Mouse (Mus musculus) kidney, embryonic 15.5 days (tissue): ENCODE measurements around the gene Dpp7. TPM values are rescaled to one million over a fixed set of nuclear protein-coding genes. Genes with fewer than 3 reads are reported as not detected.

Experiments used
- ATAC-seq: fragments of 200-750 bp; cut with Nextera tagmentation; replicated peaks from 2 replicates; pipeline ENCODE4 v1.8.0; 2017; ENCODE audit warnings: moderate TSS enrichment; ENCODE audit not compliant: low FRiP score
- H3K27ac ChIP-seq: fragments of 300-500 bp; sonication (generic); 2 replicates; pipeline ENCODE4 v1.5.1; 2015; ENCODE audit warnings: mild to moderate bottlenecking, inconsistent platforms
- H3K27me3 ChIP-seq: fragments of 300-500 bp; sonication (generic); 2 replicates; pipeline ENCODE4 v1.6.1; 2015; ENCODE audit warnings: inconsistent platforms
- H3K36me3 ChIP-seq: fragments of 300-500 bp; sonication (generic); 2 replicates; pipeline ENCODE4 v1.6.1; 2015; ENCODE audit warnings: inconsistent platforms
- H3K4me1 ChIP-seq: fragments of 300-500 bp; sonication (generic); 2 replicates; pipeline ENCODE4 v1.6.1; 2015; ENCODE audit warnings: inconsistent platforms
- H3K4me2 ChIP-seq: fragments of 300-500 bp; sonication (generic); 2 replicates; pipeline ENCODE4 v1.6.1; 2015; ENCODE audit warnings: moderate library complexity, mild to moderate bottlenecking, inconsistent platforms
- H3K4me3 ChIP-seq: fragments of 300-500 bp; sonication (generic); replicated peaks from 2 replicates; pipeline ENCODE4 v1.5.1; 2015; ENCODE audit warnings: mild to moderate bottlenecking, inconsistent platforms
- H3K9ac ChIP-seq: fragments of 300-500 bp; sonication (generic); 2 replicates; pipeline ENCODE4 v1.6.1; 2015; ENCODE audit warnings: mild to moderate bottlenecking, inconsistent platforms
- H3K9me3 ChIP-seq: fragments of 300-500 bp; sonication (generic); replicated peaks from 2 replicates; pipeline ENCODE4 v1.6.1; 2016; ENCODE audit warnings: inconsistent platforms
- WGBS: fragments of 180-500 bp; shearing (Covaris S2); methylation state at CpG from one replicate; pipeline ENCODE4 v1.1.7; 2015; ENCODE audit warnings: mixed read lengths; 5-methylcytosine and 5-hydroxymethylcytosine counted together
- polyA plus RNA-seq: library from polyadenylated mRNA; unstranded; fragments of >200 nt; fragmentation: Nextera tagmentation; extraction: Ambion mirVana; gene quantifications from 2 replicates; pipeline ENCODE4 v1.2.1, GENCODE M21; 2015

The Dpp7 gene
- polyA plus RNA-seq, 1 experiment from 2014 or later: 23.4 TPM

GRCm38 (mm10) chr2:25303931-25304656 lies 52.1 kb downstream of the Dpp7 start:
- Histone ChIP-seq H3K4me3 (peak overlapping the region; percentile 46), H3K27ac (no peak overlapping the region), H3K9ac (no peak overlapping the region)

GRCm38 (mm10) chr2:25303452-25303851 lies 52.7 kb downstream of the Dpp7 start:
- Histone ChIP-seq H3K27ac (no peak overlapping the region), H3K4me3 (no peak overlapping the region), H3K27me3 (peaks cover 54% of the 10 kb centered on the region), H3K4me2 (no peak overlapping the region), H3K9ac (no peak overlapping the region), H3K9me3 (no peaks in the 10 kb centered on the region), H3K4me1 (peaks cover 11% of the 10 kb centered on the region), H3K36me3 (no peaks in the 10 kb centered on the region)
- no peak for ATAC-seq
- 77% methylated on average over 3 of the region's 3 CpGs for whole genome bisulfite sequencing

More at GRCm38 (mm10) chr2:25303931-25304656, 52.1 kb downstream of the Dpp7 start:
- WGBS: 76% methylated on average over 7 of the region's 7 CpGs
- Histone ChIP-seq H3K36me3 (no peaks in the 10 kb centered on the region), H3K27me3 (peaks cover 61% of the 10 kb centered on the region), H3K9me3 (no peaks in the 10 kb centered on the region), H3K4me1 (peaks cover 11% of the 10 kb centered on the region), H3K4me2 (peak overlapping the region; percentile 69)
- no peak for ATAC-seq

Other genes starting within 250 kb of the Dpp7 start
- gene Nrarp, start 175.6 kb downstream of the Dpp7 start, polyA plus RNA-seq: 21.8 and 23.7 TPM in 2 replicates
- gene Tor4a, start 159.5 kb downstream of the Dpp7 start, polyA plus RNA-seq: 11.7 and 14.1 TPM in 2 replicates
- gene Nelfb, start 144.9 kb downstream of the Dpp7 start, polyA plus RNA-seq: 114 and 124 TPM in 2 replicates
- gene Stpg3, start 141.7 kb downstream of the Dpp7 start, polyA plus RNA-seq: 0.23 and 0.55 TPM in 2 replicates
- 1.4 and 1.9 TPM in 2 replicates for gene Fam166a, start 137.6 kb downstream of the Dpp7 start, polyA plus RNA-seq
- gene Tubb4b, start 131.7 kb downstream of the Dpp7 start, polyA plus RNA-seq: 555 and 581 TPM in 2 replicates
- gene Slc34a3, start 122.0 kb downstream of the Dpp7 start, polyA plus RNA-seq: 0.78 and 0.99 TPM in 2 replicates
- 0.31 and 0.41 TPM in 2 replicates for gene Rnf224, start 119.6 kb downstream of the Dpp7 start, polyA plus RNA-seq
- 20.7 and 21.8 TPM in 2 replicates for gene Rnf208, start 114.1 kb downstream of the Dpp7 start, polyA plus RNA-seq
- 0.51 and 0.55 TPM in 2 replicates for gene Cysrt1, start 113.9 kb downstream of the Dpp7 start, polyA plus RNA-seq
- gene AL732309.1, start 109.5 kb downstream of the Dpp7 start, polyA plus RNA-seq: 5.3 and 5.4 TPM in 2 replicates
- 23.4 and 23.6 TPM in 2 replicates for gene Tmem203, start 100.9 kb downstream of the Dpp7 start, polyA plus RNA-seq
- gene Tprn, start 93.7 kb downstream of the Dpp7 start, polyA plus RNA-seq: 9.2 and 11.3 TPM in 2 replicates
- gene Ssna1, start 83.9 kb downstream of the Dpp7 start, polyA plus RNA-seq: 204 and 207 TPM in 2 replicates
- 123 and 129 TPM in 2 replicates for gene Anapc2, start 83.9 kb downstream of the Dpp7 start, polyA plus RNA-seq
- gene Tmem210, start 68.2 kb downstream of the Dpp7 start, polyA plus RNA-seq: not detected in 2 replicates
- 0.46 TPM in 1 of 2 replicates, not detected in the other for gene Lrrc26, start 66.4 kb downstream of the Dpp7 start, polyA plus RNA-seq
- 0.53 and 0.71 TPM in 2 replicates for gene Grin1, start 37.2 kb downstream of the Dpp7 start, polyA plus RNA-seq
- gene Man1b1, start 24.0 kb downstream of the Dpp7 start, polyA plus RNA-seq: 50.5 and 53.2 TPM in 2 replicates
- gene Uap1l1, start 9.3 kb upstream of the Dpp7 start, polyA plus RNA-seq: 24.9 and 27.3 TPM in 2 replicates
- gene Sapcd2, start 16.0 kb upstream of the Dpp7 start, polyA plus RNA-seq: 40.4 and 42.7 TPM in 2 replicates
- 4.5 and 4.6 TPM in 2 replicates for gene Entpd2, start 39.5 kb upstream of the Dpp7 start, polyA plus RNA-seq
- 41.3 and 52.5 TPM in 2 replicates for gene Npdc1, start 43.0 kb upstream of the Dpp7 start, polyA plus RNA-seq
- 0.08 and 0.18 TPM in 2 replicates for gene Fut7, start 66.9 kb upstream of the Dpp7 start, polyA plus RNA-seq
- gene Abca2, start 72.3 kb upstream of the Dpp7 start, polyA plus RNA-seq: 11.0 and 11.1 TPM in 2 replicates
- gene Clic3, start 100.5 kb upstream of the Dpp7 start, polyA plus RNA-seq: 3.6 and 3.9 TPM in 2 replicates
- gene Paxx, start 104.7 kb upstream of the Dpp7 start, polyA plus RNA-seq: 30.4 and 31.8 TPM in 2 replicates
- 1.6 and 2.2 TPM in 2 replicates for gene Ptgds, start 113.7 kb upstream of the Dpp7 start, polyA plus RNA-seq
- not detected in 2 replicates for gene Lcn12, start 137.6 kb upstream of the Dpp7 start, polyA plus RNA-seq
- 85.1 and 96.1 TPM in 2 replicates for gene Fbxw5, start 144.4 kb upstream of the Dpp7 start, polyA plus RNA-seq
- 6.3 and 7.8 TPM in 2 replicates for gene C8g, start 145.4 kb upstream of the Dpp7 start, polyA plus RNA-seq
- gene Traf2, start 190.6 kb upstream of the Dpp7 start, polyA plus RNA-seq: 36.0 and 37.3 TPM in 2 replicates
- gene Edf1, start 201.5 kb upstream of the Dpp7 start, polyA plus RNA-seq: 373 and 392 TPM in 2 replicates
- 8.4 and 10.1 TPM in 2 replicates for gene Mamdc4, start 218.5 kb upstream of the Dpp7 start, polyA plus RNA-seq
- 184 and 197 TPM in 2 replicates for gene Phpt1, start 218.9 kb upstream of the Dpp7 start, polyA plus RNA-seq
- 0.15 and 0.21 TPM in 2 replicates for gene Ajm1, start 225.4 kb upstream of the Dpp7 start, polyA plus RNA-seq